17 mouse cellular contexts compared by ENCODE assay signal in genomic region chr3:107412509-107412908, GRCm38 (mm10). TPM values are rescaled to one million over a fixed set of nuclear protein-coding genes. Genes with fewer than 3 reads are reported as not detected.
DNase-seq lines count a peak whose midpoint lies in the region; ATAC-seq and TF ChIP-seq lines count a peak whose summit lies in the region.
"Had no signal": no experiment of that assay in that cellular context is flagged by ENCODE, and none has a peak within 500 bp of the region (broad histone marks: within the 10 kb centered on the region; RNA-seq: fewer than 3 reads in every experiment).

No protein-coding gene starts in this region.

- H3K27me3 ChIP-seq in hindbrain, embryonic 13.5 days, result no peaks in the 10 kb centered on the region
- H3K27me3 ChIP-seq in neural tube, embryonic 14.5 days (ENCODE audit: control insufficient read depth, insufficient read depth, low read length), result no peaks in the 10 kb centered on the region

- H3K4me3 ChIP-seq in layer of hippocampus, adult 2 months, result no peak overlapping the region
- H3K4me3 ChIP-seq in hindbrain, embryonic 13.5 days, result no peak overlapping the region
- H3K4me3 ChIP-seq in neural tube, embryonic 14.5 days (ENCODE audit: low read depth, low read length), result no peak overlapping the region

- peak; percentile 27 to 34 for DNase-seq in cerebellum, postnatal 14 days
- no peak for DNase-seq in cerebellum, postnatal 10 days
- DNase-seq in layer of hippocampus, adult 2 months (ENCODE audit: low spot score in 2 of 2), result no peak
- DNase-seq in layer of hippocampus, adult 9-10 months (ENCODE audit: low spot score), result no peak
- DNase-seq in kidney, adult 8-10 months, result no peak
- no peak for DNase-seq in right cerebral cortex, postnatal 25 days
- DNase-seq: adrenal gland, postnatal 10 days; heart, postnatal 36 days; lung, adult 2 months; lung, postnatal 4 days; thymus, postnatal 36 days had no signal

- H3K9me3 ChIP-seq in hindbrain, embryonic 13.5 days, result no peaks in the 10 kb centered on the region
- no peaks in the 10 kb centered on the region for H3K9me3 ChIP-seq in neural tube, embryonic 14.5 days (ENCODE audit: control insufficient read depth, low read length)

- WGBS in hindbrain, embryonic 13.5 days, result 62% methylated on average over 8 of the region's 8 CpGs
- 72% methylated on average over 8 of the region's 8 CpGs for WGBS in neural tube, embryonic 14.5 days

- H3K36me3 ChIP-seq in hindbrain, embryonic 13.5 days, result no peaks in the 10 kb centered on the region
- H3K36me3 ChIP-seq in neural tube, embryonic 14.5 days (ENCODE audit: control insufficient read depth, insufficient read depth, low read length), result no peaks in the 10 kb centered on the region

- H3K27ac ChIP-seq in layer of hippocampus, adult 2 months, result peak overlapping the region; percentile 51; the same call in 1 of the 2 replicates
- peak overlapping the region; percentile 88 for H3K27ac ChIP-seq in hindbrain, embryonic 13.5 days
- peak overlapping the region; percentile 60 for H3K27ac ChIP-seq in neural tube, embryonic 14.5 days (ENCODE audit: low read depth, low read length)
- H3K27ac ChIP-seq: stomach, postnatal 0 days had no signal

- ATAC-seq in hindbrain, embryonic 13.5 days (ENCODE audit: low FRiP score), result peak; percentile 49; the same call in 1 of the 2 replicates
- 0 out of 2 replicates have a peak, but pooled peaks have one; percentile 15 for ATAC-seq in neural tube, embryonic 14.5 days (ENCODE audit: low read depth)
- ATAC-seq: intestine, postnatal 0 days had no signal

- H3K9ac ChIP-seq in hindbrain, embryonic 13.5 days, result peak overlapping the region; percentile 40; the same call in 1 of the 2 replicates
- H3K9ac ChIP-seq in neural tube, embryonic 14.5 days (replicated peaks; ENCODE audit: low read depth, low read length), result no peak overlapping the region

- no peak overlapping the region for H3K4me2 ChIP-seq in hindbrain, embryonic 13.5 days
- H3K4me2 ChIP-seq in neural tube, embryonic 14.5 days (ENCODE audit: low read depth, low read length), result no peak overlapping the region

- TF ChIP-seq CTCF in layer of hippocampus, adult 2 months (conservative IDR thresholded peaks at IDR 0.05), result no peak

- H3K4me1 ChIP-seq in hindbrain, embryonic 13.5 days (replicated peaks), result peaks cover 26% of the 10 kb centered on the region
- 0 out of 2 replicates have a peak, but pooled peaks cover 11% of the 10 kb centered on the region for H3K4me1 ChIP-seq in neural tube, embryonic 14.5 days (ENCODE audit: control insufficient read depth, insufficient read depth, low read length)

RNA-seq across cellular contexts. Expression of gene Kcnc4, which starts 46.8 kb away (rescaled TPM):
- total RNA-seq in layer of hippocampus, adult 2 months (2021), result 10 to 100 TPM; 59.1 to 62.3 TPM
- 2.1 and 2.3 TPM in 2 replicates for polyA plus RNA-seq in hindbrain, embryonic 13.5 days (2015; fragmentation: Nextera tagmentation; extraction: Ambion mirVana)
- polyA plus RNA-seq in neural tube, embryonic 14.5 days (2014; fragmentation: Nextera tagmentation; extraction: Ambion mirVana), result 6.2 and 7.7 TPM in 2 replicates
- total RNA-seq: CH12.LX; monocyte, adult 5-6 weeks had no signal

Comparison
In these comparisons a context has a peak if more than half of its experiments do, and no peak if none do; other contexts are left out.
1. DNase-seq: peak in cerebellum, postnatal 14 days (2 of 2); none in cerebellum, postnatal 10 days (0 of 2), layer of hippocampus, adult 2 months (0 of 2), layer of hippocampus, adult 9-10 months (single experiment), kidney, adult 8-10 months (0 of 2) and right cerebral cortex, postnatal 25 days (single experiment).
2. Peak in every context shown above with its lines, with median percentiles within 50 percentile points of each other: H3K27ac ChIP-seq.